Mouse (Mus musculus) brain, embryonic 14.5 days (tissue): Measurements from ENCODE around the gene Nxn.

Source experiments
- CTCF ChIP-seq: fragments of 200-500 bp; IDR thresholded peaks from 2 replicates; pipeline ENCODE4 v1.5.1; 2012; ENCODE audit warnings: inconsistent platforms, mild to moderate bottlenecking, moderate library complexity, borderline replicate concordance; ENCODE audit not compliant: insufficient read depth, insufficient read length; ENCODE audit errors: extremely low read depth
- POLR2A ChIP-seq: fragments of 200-500 bp; IDR thresholded peaks from 2 replicates; pipeline ENCODE4 v1.6.1; 2012; ENCODE audit warnings: mild to moderate bottlenecking, inconsistent platforms, borderline replicate concordance; ENCODE audit not compliant: poor library complexity, insufficient read depth, insufficient read length, severe bottlenecking; ENCODE audit errors: extremely low read depth

GRCm38 (mm10) chr11:76268521-76269065 lies 130.3 kb downstream of the Nxn start:
- TF ChIP-seq POLR2A: no peak
- TF ChIP-seq CTCF: no peak
